Mouse (Mus musculus) lung, postnatal 0 days (tissue): ENCODE measurements around the gene Olfr727. TPM values are rescaled to one million over a fixed set of nuclear protein-coding genes. Genes with fewer than 3 reads are reported as not detected.

Source experiments
- ATAC-seq: fragments of 200-750 bp; cut with Nextera tagmentation; 2 replicates; pipeline ENCODE4 v1.8.0; 2017; ENCODE audit warnings: moderate library complexity
- DNase-seq: peaks from one replicate; pipeline ENCODE4 v3.0.0-alpha.2; 2016; ENCODE audit warnings: low spot score
- H3K27ac ChIP-seq: fragments of 300-500 bp; sonication (generic); 2 replicates; pipeline ENCODE4 v1.5.1; 2014; ENCODE audit warnings: antibody characterized with exemption, mild to moderate bottlenecking, low read length, mixed read lengths
- H3K27me3 ChIP-seq: fragments of 300-500 bp; sonication (generic); replicated peaks from 2 replicates; pipeline ENCODE4 v1.6.1; 2014; ENCODE audit warnings: low read length, mixed read lengths; ENCODE audit not compliant: insufficient read depth
- H3K36me3 ChIP-seq: fragments of 300-500 bp; sonication (generic); 2 replicates; pipeline ENCODE4 v1.6.1; 2014; ENCODE audit warnings: low read length, mixed read lengths; ENCODE audit not compliant: insufficient read depth
- H3K4me1 ChIP-seq: fragments of 300-500 bp; sonication (generic); 2 replicates; pipeline ENCODE4 v1.6.1; 2014; ENCODE audit warnings: antibody characterized with exemption, low read depth, low read length, mixed read lengths; ENCODE audit not compliant: insufficient read depth
- H3K4me2 ChIP-seq: fragments of 300-500 bp; sonication (generic); replicated peaks from 2 replicates; pipeline ENCODE4 v1.6.1; 2014; ENCODE audit warnings: low read depth, mild to moderate bottlenecking, low read length, moderate library complexity, mixed read lengths
- H3K4me3 ChIP-seq: fragments of 300-500 bp; sonication (generic); 2 replicates; pipeline ENCODE4 v1.5.1; 2014; ENCODE audit warnings: low read depth, low read length
- H3K9ac ChIP-seq: fragments of 300-500 bp; sonication (generic); replicated peaks from 2 replicates; pipeline ENCODE4 v1.6.1; 2014; ENCODE audit warnings: low read depth, mild to moderate bottlenecking
- H3K9me3 ChIP-seq: fragments of 300-500 bp; sonication (generic); 2 replicates; pipeline ENCODE4 v1.6.1; 2016; ENCODE audit warnings: low read length, mixed read lengths
- CTCF ChIP-seq: IDR thresholded peaks from 2 replicates; pipeline ENCODE4 v1.5.1; 2016; ENCODE audit warnings: antibody characterized with exemption, mild to moderate bottlenecking
- EP300 ChIP-seq: IDR thresholded peaks from 2 replicates; pipeline ENCODE4 v1.6.1; 2016; ENCODE audit warnings: antibody characterized with exemption, mild to moderate bottlenecking, control low read depth
- WGBS: fragments of 180-500 bp; shearing (Covaris S2); extraction: QIAGEN DNeasy Blood & Tissue Kit; methylation state at CpG from one replicate; pipeline ENCODE4 v1.1.7; 2014; 5-methylcytosine and 5-hydroxymethylcytosine counted together
- polyA plus RNA-seq: library from polyadenylated mRNA; unstranded; fragments of >200 nt; fragmentation: Nextera tagmentation; extraction: Ambion mirVana; gene quantifications from 2 replicates; pipeline ENCODE4 v1.2.1, GENCODE M21; 2015

The Olfr727 gene
- not detected in 2 replicates for polyA plus RNA-seq

DNA sequence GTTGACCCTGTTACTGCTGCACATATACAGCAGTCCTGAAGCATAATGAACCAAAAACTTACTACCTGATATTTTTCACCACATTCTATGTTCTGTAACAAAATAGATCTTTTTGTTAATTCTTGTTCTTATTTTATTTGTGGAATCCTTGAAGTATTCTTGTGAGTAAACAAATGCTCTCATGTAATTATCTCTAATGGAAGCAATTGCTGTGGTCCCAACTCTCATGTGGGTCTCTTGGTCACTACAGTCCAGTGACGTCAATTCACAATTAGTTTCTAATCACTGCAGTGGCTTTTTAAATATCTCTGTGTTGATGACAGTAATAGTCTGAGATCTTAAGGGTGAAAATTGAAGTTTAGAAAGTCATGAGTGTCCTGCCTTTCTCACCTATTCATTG lies at the start of gene Olfr727:
Gene Olfr727, plus strand, starts transcription at position 301 of the 400 bp plus-strand sequence.
- Histone ChIP-seq H3K27ac (no peak within 1 kb of the TSS), H3K27me3 (no peaks in the 10 kb centered on the region), H3K4me2 (no peak within 1 kb of the TSS), H3K4me1 (no peaks in the 10 kb centered on the region), H3K36me3 (no peaks in the 10 kb centered on the region), H3K4me3 (no peak within 1 kb of the TSS), H3K9ac (no peak within 1 kb of the TSS), H3K9me3 (no peaks in the 10 kb centered on the region)
- TF ChIP-seq EP300: no peak
- TF ChIP-seq CTCF: no peak
- 86% methylated on average over 1 of the region's 1 CpGs for WGBS
- DNase-seq: no peak
- ATAC-seq: no peak

GRCm38 (mm10) chr14:50090853-50091252 lies 32.1 kb upstream of the Olfr727 start, which contains the start of gene Olfr726:
TSS of gene Olfr726 (minus strand) at chr14:50090953.
- Histone ChIP-seq H3K27ac (no peak within 1 kb of the TSS), H3K9me3 (no peaks in the 10 kb centered on the region), H3K9ac (no peak within 1 kb of the TSS), H3K4me2 (no peak within 1 kb of the TSS), H3K4me1 (no peaks in the 10 kb centered on the region), H3K36me3 (no peaks in the 10 kb centered on the region), H3K4me3 (no peak within 1 kb of the TSS), H3K27me3 (no peaks in the 10 kb centered on the region)
- 49% methylated on average over 1 of the region's 1 CpGs for WGBS
- ATAC-seq (no peak), DNase-seq (no peak)
- TF ChIP-seq EP300 (no peak), CTCF (no peak)

DNA sequence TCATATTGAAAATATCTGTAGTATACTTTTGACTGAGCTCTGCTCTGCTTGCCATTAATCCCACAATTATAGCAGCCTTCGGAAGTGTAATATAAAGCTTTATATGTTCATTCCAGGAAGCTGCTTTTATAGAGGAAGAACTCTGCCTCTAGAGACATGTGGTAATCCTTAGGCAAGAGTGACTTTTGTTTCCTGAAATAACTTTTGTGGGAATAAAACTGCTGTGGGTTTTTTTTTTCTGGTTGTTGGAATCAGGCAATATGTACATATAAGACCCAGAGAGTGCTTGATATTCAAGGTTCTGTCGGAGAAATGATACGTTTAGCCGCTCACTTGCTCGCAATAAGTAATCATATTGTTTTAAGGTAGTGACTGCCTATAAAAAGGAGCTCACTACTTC lies 19.6 kb downstream of the Olfr727 start, which contains the start of gene Olfr728:
Gene Olfr728, minus strand, starts transcription at position 101 of the 400 bp plus-strand sequence.
- Histone ChIP-seq H3K4me1 (no peaks in the 10 kb centered on the region), H3K36me3 (no peaks in the 10 kb centered on the region), H3K27me3 (no peaks in the 10 kb centered on the region), H3K4me3 (no peak within 1 kb of the TSS), H3K9ac (no peak within 1 kb of the TSS), H3K27ac (no peak within 1 kb of the TSS), H3K4me2 (no peak within 1 kb of the TSS), H3K9me3 (no peaks in the 10 kb centered on the region)
- DNase-seq (no peak), ATAC-seq (no peak)
- 85% methylated on average over 5 of the region's 5 CpGs for WGBS
- TF ChIP-seq CTCF (no peak), EP300 (no peak)

- no peaks in the 10 kb centered on the region for H3K9me3 ChIP-seq
- no peak within 1 kb of the TSS for H3K4me3 ChIP-seq
- ATAC-seq: no peak
- TF ChIP-seq CTCF (no peak), EP300 (no peak)
- no peaks in the 10 kb centered on the region for H3K36me3 ChIP-seq
- no peak for DNase-seq
- H3K27me3 ChIP-seq: no peaks in the 10 kb centered on the region
- H3K4me1 ChIP-seq: no peaks in the 10 kb centered on the region
- H3K27ac ChIP-seq: no peak within 1 kb of the TSS
- no peak within 1 kb of the TSS for H3K9ac ChIP-seq
- H3K4me2 ChIP-seq: no peak within 1 kb of the TSS
Observed at GRCm38 (mm10) chr14:50152810-50153209, 29.8 kb downstream of the Olfr727 start, which contains the start of gene Olfr729. TSS of gene Olfr729 (minus strand) at chr14:50152910.

Other genes with a start within 250 kb of the Olfr727 start
- gene Olfr722, start 221.2 kb upstream of the Olfr727 start, polyA plus RNA-seq: not detected in 2 replicates
- not detected in 2 replicates for gene Olfr723, start 191.4 kb upstream of the Olfr727 start, polyA plus RNA-seq
- not detected in 2 replicates for gene Olfr724, start 159.9 kb upstream of the Olfr727 start, polyA plus RNA-seq
- not detected in 2 replicates for gene Olfr725, start 82.8 kb upstream of the Olfr727 start, polyA plus RNA-seq
- not detected in 2 replicates for gene Olfr726, start 32.2 kb upstream of the Olfr727 start, polyA plus RNA-seq
- not detected in 2 replicates for gene Olfr728, start 19.5 kb downstream of the Olfr727 start, polyA plus RNA-seq
- not detected in 2 replicates for gene Olfr729, start 29.7 kb downstream of the Olfr727 start, polyA plus RNA-seq
- gene Olfr730, start 65.0 kb downstream of the Olfr727 start, polyA plus RNA-seq: not detected in 2 replicates
- gene Olfr731, start 118.7 kb downstream of the Olfr727 start, polyA plus RNA-seq: not detected in 2 replicates
- gene Olfr732, start 161.0 kb downstream of the Olfr727 start, polyA plus RNA-seq: not detected in 2 replicates
- not detected in 2 replicates for gene Olfr733, start 178.3 kb downstream of the Olfr727 start, polyA plus RNA-seq
- not detected in 2 replicates for gene Olfr734, start 203.6 kb downstream of the Olfr727 start, polyA plus RNA-seq
- gene Olfr735, start 225.7 kb downstream of the Olfr727 start, polyA plus RNA-seq: not detected in 2 replicates
- gene Tlr11, start 234.7 kb downstream of the Olfr727 start, polyA plus RNA-seq: 0.04 TPM in 1 of 2 replicates, not detected in the other